Mouse (Mus musculus) CD4-positive, CD25-positive, alpha-beta regulatory T cell, adult 2 months (primary cell): Measurements from ENCODE around the gene Slc19a2.

Experiments used
- DNase-seq: peaks from one replicate; pipeline ENCODE4 v3.0.0-alpha.2; 2012; ENCODE audit warnings: low read depth, low spot score

Slc19a2 gene

DNA sequence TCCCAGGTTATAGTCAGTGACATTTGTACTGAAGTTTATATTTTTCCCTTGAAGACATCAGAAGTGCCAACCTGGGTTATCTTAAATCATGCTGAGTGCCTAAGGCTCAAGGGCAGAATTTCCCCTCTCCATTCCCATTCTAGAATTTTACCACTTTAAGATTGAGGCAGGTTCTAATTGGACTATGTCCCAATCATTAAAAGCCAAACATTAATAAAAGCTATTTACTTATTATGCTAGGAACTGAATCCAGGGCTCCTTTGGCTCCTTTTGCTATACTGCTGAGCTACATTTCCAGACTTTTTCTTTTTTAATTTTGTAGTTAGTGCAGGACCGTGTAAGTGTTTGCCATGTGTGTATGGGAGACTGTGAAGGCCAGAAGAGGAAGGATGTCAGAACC is 2.6 kb downstream of the Slc19a2 start:
- no peak for DNase-seq

GRCm38 (mm10) chr1:164252551-164252950 is 3.7 kb downstream of the Slc19a2 start:
- no peak for DNase-seq

DNA sequence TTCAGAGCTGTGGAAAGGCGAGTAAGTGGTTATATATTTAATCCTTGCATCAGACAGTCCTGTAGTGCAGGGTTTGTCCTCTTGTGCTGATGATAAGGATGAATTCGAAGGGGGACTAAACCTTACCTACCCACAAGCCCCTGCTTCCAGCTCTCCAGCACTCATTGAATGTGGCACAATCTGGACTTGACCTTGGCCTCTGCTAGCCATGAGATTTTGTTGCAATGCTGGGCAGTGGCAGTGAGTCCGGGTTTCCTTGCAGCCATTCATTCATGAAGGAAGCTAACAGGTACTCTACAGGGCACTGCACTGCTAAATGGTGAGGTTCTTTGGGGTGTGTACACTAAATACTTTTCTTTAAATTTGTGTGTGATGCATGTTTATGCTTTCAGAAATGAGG is 6.0 kb downstream of the Slc19a2 start:
- no peak for DNase-seq

GRCm38 (mm10) chr1:164260171-164261028 is 11.6 kb downstream of the Slc19a2 start:
- no peak for DNase-seq

GRCm38 (mm10) chr1:164261553-164261952 is 12.7 kb downstream of the Slc19a2 start:
- no peak for DNase-seq

- no peak for DNase-seq
Measured at GRCm38 (mm10) chr1:164270941-164271340, 22.1 kb downstream of the Slc19a2 start.

GRCm38 (mm10) chr1:164273659-164274058 is 24.8 kb downstream of the Slc19a2 start:
- no peak for DNase-seq

GRCm38 (mm10) chr1:164275455-164275954 is 26.7 kb downstream of the Slc19a2 start, which contains the start of gene Ccdc181:
TSS of gene Ccdc181 (plus strand) at chr1:164275585.
- peak; percentile 97 for DNase-seq

DNA sequence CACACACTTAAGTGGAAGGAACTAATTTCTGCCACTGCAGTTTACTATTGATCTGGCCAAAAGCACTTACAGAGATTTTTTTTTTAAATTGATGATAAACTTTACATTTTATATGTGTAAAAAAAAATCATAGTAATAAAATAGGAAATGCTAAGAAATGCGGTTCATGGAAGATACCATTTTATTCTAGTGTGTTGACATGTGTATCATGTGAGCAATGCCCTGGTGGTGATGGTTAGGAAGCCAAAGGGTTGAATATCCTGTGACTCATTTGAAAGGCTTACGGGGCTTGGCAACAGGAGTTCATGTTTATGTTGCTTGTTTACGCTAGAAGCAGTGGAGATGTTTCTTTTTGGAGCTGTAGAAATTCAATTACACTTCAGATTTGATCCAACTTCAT is 27.7 kb downstream of the Slc19a2 start:
- DNase-seq: no peak

DNA sequence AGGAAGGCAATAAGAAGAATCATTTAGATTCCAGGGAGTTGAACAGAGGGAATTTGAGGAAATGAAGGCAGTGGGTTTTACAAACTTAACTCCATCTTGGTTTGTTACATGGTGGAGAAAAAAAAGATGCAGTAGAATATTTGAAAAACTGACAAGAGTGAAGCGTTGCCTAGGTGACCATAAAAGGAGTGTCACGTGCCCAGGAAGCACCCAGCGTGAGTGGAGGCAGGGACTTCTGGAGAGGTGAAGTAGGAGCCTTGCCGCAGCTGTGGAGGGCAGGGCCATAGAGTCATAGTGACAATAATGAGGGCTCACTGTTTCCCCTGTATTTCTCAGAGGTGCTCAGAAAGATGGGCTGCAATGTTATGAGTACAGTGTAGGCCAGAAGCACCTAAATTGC is 30.5 kb downstream of the Slc19a2 start:
- DNase-seq: peak; percentile 32

- DNase-seq: no peak
Measured at GRCm38 (mm10) chr1:164284007-164284406, 35.2 kb downstream of the Slc19a2 start.

DNA sequence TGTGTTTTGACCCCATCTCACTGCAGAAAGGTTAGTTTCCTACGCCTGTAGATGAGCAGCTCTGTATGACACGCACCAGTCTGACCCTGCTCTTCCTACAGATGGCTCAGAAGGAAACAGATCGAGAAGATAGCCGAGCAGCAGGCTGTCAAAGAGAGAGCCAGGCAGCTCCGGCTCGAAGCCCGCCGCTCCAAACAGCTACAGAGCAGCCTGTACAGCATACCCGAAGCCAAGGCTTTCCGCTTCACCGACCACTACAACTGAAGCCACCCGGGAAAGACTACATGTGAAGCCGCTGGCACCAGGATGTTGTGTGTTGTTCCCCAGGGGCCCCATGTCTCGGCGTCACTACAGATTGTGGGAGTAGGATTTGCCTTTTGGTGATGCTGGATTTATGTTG is 38.6 kb downstream of the Slc19a2 start:
- DNase-seq: no peak

DNA sequence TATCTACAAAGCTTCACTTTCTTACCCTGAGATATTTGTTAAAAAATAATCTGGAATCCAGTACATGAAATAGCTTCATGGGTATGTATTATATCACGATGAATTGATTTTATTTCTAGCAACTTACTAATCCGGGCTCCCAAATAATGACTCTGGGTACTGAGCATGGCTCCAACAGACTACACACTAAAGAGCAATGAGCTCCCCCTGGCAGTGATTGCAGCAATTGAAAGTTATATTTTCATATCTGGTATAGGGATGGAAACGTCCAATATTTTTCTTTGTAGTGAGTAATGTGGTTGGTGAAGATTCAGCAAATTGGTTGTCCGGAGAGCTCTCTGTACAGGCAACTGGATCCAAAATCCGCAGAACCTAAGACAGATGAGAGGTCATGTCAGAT is 43.2 kb downstream of the Slc19a2 start:
- DNase-seq: no peak

GRCm38 (mm10) chr1:164294071-164294470 is 45.2 kb downstream of the Slc19a2 start:
- DNase-seq: no peak

DNA sequence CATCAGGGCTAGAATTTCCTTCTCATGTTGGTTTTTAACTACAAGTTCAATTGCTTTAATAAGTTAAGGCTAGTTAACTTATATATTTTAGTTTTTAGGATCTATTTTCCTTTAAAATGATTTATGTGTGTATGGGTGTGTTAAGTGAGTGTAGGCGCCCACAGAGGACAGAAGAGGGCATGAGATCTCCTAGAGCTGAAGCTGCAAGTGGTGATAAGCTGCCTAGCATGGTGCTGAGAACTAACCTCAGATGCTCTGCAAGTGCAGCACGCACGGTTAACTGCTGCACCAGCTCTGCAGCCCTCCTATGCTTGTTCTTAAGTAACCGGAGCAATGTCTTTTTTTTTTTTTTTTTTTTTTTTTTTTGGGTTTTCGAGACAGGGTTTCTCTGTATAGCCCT is 47.6 kb downstream of the Slc19a2 start:
- no peak for DNase-seq

DNA sequence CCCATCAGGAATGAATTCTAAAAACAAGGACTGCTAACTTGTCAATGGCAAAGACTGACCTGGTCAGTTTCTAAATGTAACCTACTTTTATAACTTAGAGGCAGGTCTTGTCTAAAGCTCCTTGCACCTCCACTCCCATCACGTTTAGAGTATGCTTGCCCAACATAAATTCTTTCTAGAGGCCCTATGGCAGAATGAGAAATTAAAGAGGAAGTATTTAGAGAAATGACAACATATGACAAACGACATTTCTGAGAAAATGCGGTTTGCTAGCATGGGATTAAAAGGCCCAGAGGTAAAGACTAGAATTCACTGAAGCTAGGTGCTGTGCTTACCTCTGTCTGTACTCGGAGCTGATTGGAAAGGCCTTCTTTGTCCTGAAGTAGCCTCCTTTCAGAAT is 53.1 kb downstream of the Slc19a2 start:
- no peak for DNase-seq

- no peak for DNase-seq
Measured at GRCm38 (mm10) chr1:164303821-164304220, 55.0 kb downstream of the Slc19a2 start, which contains the start of gene Nme7. TSS of gene Nme7 (plus strand) at chr1:164304121.

GRCm38 (mm10) chr1:164307124-164307751 is 58.4 kb downstream of the Slc19a2 start, which contains the start of gene Blzf1:
TSS of gene Blzf1 (minus strand) at chr1:164307489.
- DNase-seq: peak; percentile 99

- DNase-seq: no peak
Measured at GRCm38 (mm10) chr1:164307922-164308321, 59.1 kb downstream of the Slc19a2 start.

DNA sequence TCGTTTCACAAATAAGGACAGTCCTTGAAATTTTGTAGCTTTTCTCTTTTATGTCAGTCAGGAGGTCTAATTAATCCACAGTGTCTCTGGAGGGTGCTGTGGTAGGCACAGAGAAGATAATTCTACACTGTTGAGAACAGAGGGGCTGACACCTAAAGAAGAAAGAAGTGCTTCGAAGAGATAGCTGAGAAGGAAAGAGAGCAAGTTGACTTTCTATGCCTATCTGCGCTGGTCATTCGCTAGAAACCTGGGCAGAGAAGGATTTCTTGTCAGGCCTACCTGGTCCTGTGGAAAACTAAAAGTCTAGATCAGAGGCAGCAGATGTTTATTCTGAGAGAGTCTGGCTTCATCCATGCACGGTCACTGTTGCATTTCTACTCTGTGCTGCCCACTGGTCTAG is 65.2 kb downstream of the Slc19a2 start:
- no peak for DNase-seq
